Mouse (Mus musculus) erythroblast, embryonic 14.5 days (primary cell): Measurements from ENCODE around the gene Tenm3. TPM values are rescaled to one million over a fixed set of nuclear protein-coding genes. Genes with fewer than 3 reads are reported as not detected.

Source experiments
- H3K27me3 ChIP-seq: 2 replicates; pipeline ENCODE4 v1.6.1; 2012; ENCODE audit warnings: inconsistent platforms; ENCODE audit not compliant: control insufficient read depth
- H3K36me3 ChIP-seq: 2 replicates; pipeline ENCODE4 v1.6.1; 2012; ENCODE audit warnings: mild to moderate bottlenecking, inconsistent platforms; ENCODE audit not compliant: control insufficient read depth
- H3K4me1 ChIP-seq: 2 replicates; pipeline ENCODE4 v1.6.1; 2012; ENCODE audit warnings: inconsistent platforms; ENCODE audit not compliant: control insufficient read depth
- H3K4me3 ChIP-seq: replicated peaks from 2 replicates; pipeline ENCODE3; 2012; ENCODE audit warnings: moderate library complexity, mild to moderate bottlenecking, inconsistent platforms
- H3K9me3 ChIP-seq: 2 replicates; pipeline ENCODE4 v1.6.1; 2012; ENCODE audit warnings: low read length, inconsistent platforms, mixed read lengths; ENCODE audit not compliant: control insufficient read depth
- GATA1 ChIP-seq: IDR thresholded peaks from 2 replicates; pipeline ENCODE4 v1.6.1; 2012; ENCODE audit warnings: low read length, inconsistent platforms, mixed read lengths
- TAL1 ChIP-seq: IDR thresholded peaks from 3 replicates; pipeline ENCODE4 v1.6.1; 2012; ENCODE audit warnings: low read length, inconsistent platforms, mixed read lengths
- polyA plus RNA-seq: library from polyadenylated mRNA; stranded (reverse); fragments of >175 nt; gene quantifications from 2 replicates; pipeline ENCODE4 v1.2.3, GENCODE M21; 2012

Gene Tenm3
- polyA plus RNA-seq, 1 experiment = under 0.01 TPM

GRCm38 (mm10) chr8:48214386-48214785 is 629.4 kb downstream of the Tenm3 start:
- no peak overlapping the region for H3K4me3 ChIP-seq
- H3K27me3 ChIP-seq = no peaks in the 10 kb centered on the region
- H3K36me3 ChIP-seq = no peaks in the 10 kb centered on the region
- peaks cover 42% of the 10 kb centered on the region for H3K9me3 ChIP-seq
- no peaks in the 10 kb centered on the region for H3K4me1 ChIP-seq
- no peak for TF ChIP-seq GATA1
- TF ChIP-seq TAL1 = no peak

GRCm38 (mm10) chr8:48211931-48212330 is 631.8 kb downstream of the Tenm3 start:
- H3K27me3 ChIP-seq = no peaks in the 10 kb centered on the region
- H3K9me3 ChIP-seq = peaks cover 46% of the 10 kb centered on the region
- TF ChIP-seq GATA1 = no peak
- no peak for TF ChIP-seq TAL1
- no peaks in the 10 kb centered on the region for H3K36me3 ChIP-seq
- no peaks in the 10 kb centered on the region for H3K4me1 ChIP-seq
- no peak overlapping the region for H3K4me3 ChIP-seq

GRCm38 (mm10) chr8:48207567-48207966 is 636.2 kb downstream of the Tenm3 start:
- Histone ChIP-seq H3K4me3 (no peak overlapping the region), H3K36me3 (no peaks in the 10 kb centered on the region), H3K9me3 (peaks cover 34% of the 10 kb centered on the region), H3K27me3 (no peaks in the 10 kb centered on the region), H3K4me1 (no peaks in the 10 kb centered on the region)
- TF ChIP-seq TAL1 = no peak
- TF ChIP-seq GATA1 = no peak

GRCm38 (mm10) chr8:48206922-48207321 is 636.8 kb downstream of the Tenm3 start:
- Histone ChIP-seq H3K4me1 (no peaks in the 10 kb centered on the region), H3K9me3 (peaks cover 33% of the 10 kb centered on the region), H3K27me3 (no peaks in the 10 kb centered on the region), H3K36me3 (no peaks in the 10 kb centered on the region), H3K4me3 (no peak overlapping the region)
- no peak for TF ChIP-seq TAL1
- no peak for TF ChIP-seq GATA1

- Histone ChIP-seq H3K36me3 (no peaks in the 10 kb centered on the region), H3K4me1 (no peaks in the 10 kb centered on the region), H3K9me3 (peaks cover 21% of the 10 kb centered on the region), H3K27me3 (no peaks in the 10 kb centered on the region), H3K4me3 (no peak overlapping the region)
- TF ChIP-seq GATA1 (no peak), TAL1 (no peak)
Measured at GRCm38 (mm10) chr8:48204838-48205345, 638.9 kb downstream of the Tenm3 start.

- Histone ChIP-seq H3K4me1 (no peaks in the 10 kb centered on the region), H3K36me3 (no peaks in the 10 kb centered on the region), H3K9me3 (peaks cover 24% of the 10 kb centered on the region), H3K27me3 (no peaks in the 10 kb centered on the region), H3K4me3 (no peak overlapping the region)
- no peak for TF ChIP-seq TAL1
- TF ChIP-seq GATA1 = no peak
Measured at GRCm38 (mm10) chr8:48204114-48204837, 639.5 kb downstream of the Tenm3 start.

GRCm38 (mm10) chr8:48203611-48204010 is 640.1 kb downstream of the Tenm3 start:
- H3K4me1 ChIP-seq = no peaks in the 10 kb centered on the region
- no peaks in the 10 kb centered on the region for H3K27me3 ChIP-seq
- H3K4me3 ChIP-seq = no peak overlapping the region
- H3K9me3 ChIP-seq = peaks cover 30% of the 10 kb centered on the region
- H3K36me3 ChIP-seq = no peaks in the 10 kb centered on the region
- TF ChIP-seq GATA1 = no peak
- no peak for TF ChIP-seq TAL1

- no peaks in the 10 kb centered on the region for H3K4me1 ChIP-seq
- H3K9me3 ChIP-seq = peaks cover 30% of the 10 kb centered on the region
- no peak overlapping the region for H3K4me3 ChIP-seq
- TF ChIP-seq GATA1 = no peak
- no peak for TF ChIP-seq TAL1
- no peaks in the 10 kb centered on the region for H3K27me3 ChIP-seq
- no peaks in the 10 kb centered on the region for H3K36me3 ChIP-seq
Measured at GRCm38 (mm10) chr8:48203161-48203560, 640.6 kb downstream of the Tenm3 start.

- TF ChIP-seq TAL1 = no peak
- no peak for TF ChIP-seq GATA1
- no peaks in the 10 kb centered on the region for H3K36me3 ChIP-seq
- H3K4me3 ChIP-seq = no peak overlapping the region
- no peaks in the 10 kb centered on the region for H3K4me1 ChIP-seq
- H3K9me3 ChIP-seq = peaks cover 34% of the 10 kb centered on the region
- H3K27me3 ChIP-seq = no peaks in the 10 kb centered on the region
Measured at GRCm38 (mm10) chr8:48202632-48203031, 641.1 kb downstream of the Tenm3 start.
